Mouse (Mus musculus): ENCODE results near the gene Slc18a2. TPM values are rescaled to one million over a fixed set of nuclear protein-coding genes. Genes with fewer than 3 reads are reported as not detected.

The Slc18a2 gene
- polyA plus RNA-seq, 1 experiment from 2014 or later, result 18.1 TPM

- H3K27ac ChIP-seq (ENCODE audit: low read depth, low read length), result no peak overlapping the region
- no peak overlapping the region for H3K4me2 ChIP-seq (ENCODE audit: low read length)
- no peaks in the 10 kb centered on the region for H3K36me3 ChIP-seq (ENCODE audit: control insufficient read depth, insufficient read depth, low read length)
- H3K9me3 ChIP-seq (ENCODE audit: control insufficient read depth, low read length), result no peaks in the 10 kb centered on the region
- no peaks in the 10 kb centered on the region for H3K4me1 ChIP-seq (ENCODE audit: control insufficient read depth, insufficient read depth, low read depth, low read length)
- H3K9ac ChIP-seq (ENCODE audit: low read depth, low read length), result no peak overlapping the region
- ATAC-seq, result peak; percentile 63
- no peaks in the 10 kb centered on the region for H3K27me3 ChIP-seq (replicated peaks; ENCODE audit: control insufficient read depth, insufficient read depth, low read length)
- 26% methylated on average over 17 of the region's 17 CpGs for WGBS
- no peak overlapping the region for H3K4me3 ChIP-seq (ENCODE audit: low read length)
Observed at GRCm38 (mm10) chr19:59239124-59239817, 21.4 kb upstream of the Slc18a2 start.

DNA sequence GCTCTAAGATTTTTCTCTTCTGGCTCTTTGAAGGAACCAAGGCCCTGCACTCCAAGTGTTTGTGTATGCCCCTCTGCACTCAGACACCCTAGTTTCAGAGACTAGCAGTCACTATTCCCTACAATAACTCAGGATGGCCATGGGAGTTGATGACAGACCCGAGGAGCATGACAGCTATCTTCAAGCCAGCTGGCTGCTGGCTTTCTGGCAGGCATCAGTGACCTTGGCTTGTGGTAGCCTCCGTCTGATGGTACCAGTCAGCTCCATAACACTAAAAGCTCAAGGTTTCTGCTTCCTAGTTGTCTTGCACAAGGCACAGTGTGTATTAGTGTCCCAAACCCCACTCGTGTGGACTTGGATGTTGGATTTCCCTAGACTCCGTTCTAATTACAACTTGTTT is 18.7 kb upstream of the Slc18a2 start:
- no peak overlapping the region for H3K4me3 ChIP-seq (ENCODE audit: low read length)
- no peak for ATAC-seq
- WGBS, result 79% methylated on average over 4 of the region's 4 CpGs
- no peaks in the 10 kb centered on the region for H3K27me3 ChIP-seq (replicated peaks; ENCODE audit: control insufficient read depth, insufficient read depth, low read length)
- no peaks in the 10 kb centered on the region for H3K36me3 ChIP-seq (ENCODE audit: control insufficient read depth, insufficient read depth, low read length)
- no peaks in the 10 kb centered on the region for H3K9me3 ChIP-seq (ENCODE audit: control insufficient read depth, low read length)
- no peak overlapping the region for H3K4me2 ChIP-seq (ENCODE audit: low read length)
- H3K27ac ChIP-seq (ENCODE audit: low read depth, low read length), result no peak overlapping the region
- H3K9ac ChIP-seq (ENCODE audit: low read depth, low read length), result no peak overlapping the region
- H3K4me1 ChIP-seq (ENCODE audit: control insufficient read depth, insufficient read depth, low read depth, low read length), result no peaks in the 10 kb centered on the region

DNA sequence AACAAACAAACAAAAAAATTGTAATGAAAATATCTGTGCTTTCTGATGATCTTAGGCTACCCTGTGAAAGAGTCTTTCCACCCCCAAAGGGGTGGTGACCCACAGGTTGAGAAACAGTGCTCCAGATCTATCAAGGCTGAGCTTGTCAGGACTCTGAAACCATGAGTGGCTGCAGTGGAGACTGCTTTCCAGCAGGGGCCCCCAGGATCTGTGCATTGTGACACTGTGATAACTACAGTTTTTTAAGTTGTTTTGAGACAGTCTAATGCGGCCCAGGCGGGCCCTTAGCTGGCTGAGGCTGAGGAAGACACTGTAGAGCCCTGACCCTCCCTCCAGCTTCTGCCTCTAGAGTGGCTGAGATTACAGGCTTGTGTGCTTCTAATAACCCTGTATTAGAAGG is 17.6 kb upstream of the Slc18a2 start:
- 79% methylated on average over 2 of the region's 2 CpGs for WGBS
- no peak overlapping the region for H3K9ac ChIP-seq (ENCODE audit: low read depth, low read length)
- no peak overlapping the region for H3K27ac ChIP-seq (ENCODE audit: low read depth, low read length)
- no peak for ATAC-seq
- H3K4me2 ChIP-seq (ENCODE audit: low read length), result no peak overlapping the region
- H3K4me3 ChIP-seq (ENCODE audit: low read length), result no peak overlapping the region
- no peaks in the 10 kb centered on the region for H3K9me3 ChIP-seq (ENCODE audit: control insufficient read depth, low read length)
- H3K36me3 ChIP-seq (ENCODE audit: control insufficient read depth, insufficient read depth, low read length), result no peaks in the 10 kb centered on the region
- no peaks in the 10 kb centered on the region for H3K4me1 ChIP-seq (ENCODE audit: control insufficient read depth, insufficient read depth, low read depth, low read length)
- no peaks in the 10 kb centered on the region for H3K27me3 ChIP-seq (replicated peaks; ENCODE audit: control insufficient read depth, insufficient read depth, low read length)

- H3K4me1 ChIP-seq (ENCODE audit: control insufficient read depth, insufficient read depth, low read depth, low read length), result no peaks in the 10 kb centered on the region
- H3K9me3 ChIP-seq (ENCODE audit: control insufficient read depth, low read length), result no peaks in the 10 kb centered on the region
- H3K9ac ChIP-seq (ENCODE audit: low read depth, low read length), result no peak overlapping the region
- H3K27me3 ChIP-seq (replicated peaks; ENCODE audit: control insufficient read depth, insufficient read depth, low read length), result no peaks in the 10 kb centered on the region
- H3K4me3 ChIP-seq (ENCODE audit: low read length), result no peak overlapping the region
- H3K27ac ChIP-seq (ENCODE audit: low read depth, low read length), result no peak overlapping the region
- H3K36me3 ChIP-seq (ENCODE audit: control insufficient read depth, insufficient read depth, low read length), result no peaks in the 10 kb centered on the region
- ATAC-seq, result no peak
- 81% methylated on average over 4 of the region's 4 CpGs for WGBS
- H3K4me2 ChIP-seq (ENCODE audit: low read length), result no peak overlapping the region
Observed at GRCm38 (mm10) chr19:59248144-59248543, 12.6 kb upstream of the Slc18a2 start.

DNA sequence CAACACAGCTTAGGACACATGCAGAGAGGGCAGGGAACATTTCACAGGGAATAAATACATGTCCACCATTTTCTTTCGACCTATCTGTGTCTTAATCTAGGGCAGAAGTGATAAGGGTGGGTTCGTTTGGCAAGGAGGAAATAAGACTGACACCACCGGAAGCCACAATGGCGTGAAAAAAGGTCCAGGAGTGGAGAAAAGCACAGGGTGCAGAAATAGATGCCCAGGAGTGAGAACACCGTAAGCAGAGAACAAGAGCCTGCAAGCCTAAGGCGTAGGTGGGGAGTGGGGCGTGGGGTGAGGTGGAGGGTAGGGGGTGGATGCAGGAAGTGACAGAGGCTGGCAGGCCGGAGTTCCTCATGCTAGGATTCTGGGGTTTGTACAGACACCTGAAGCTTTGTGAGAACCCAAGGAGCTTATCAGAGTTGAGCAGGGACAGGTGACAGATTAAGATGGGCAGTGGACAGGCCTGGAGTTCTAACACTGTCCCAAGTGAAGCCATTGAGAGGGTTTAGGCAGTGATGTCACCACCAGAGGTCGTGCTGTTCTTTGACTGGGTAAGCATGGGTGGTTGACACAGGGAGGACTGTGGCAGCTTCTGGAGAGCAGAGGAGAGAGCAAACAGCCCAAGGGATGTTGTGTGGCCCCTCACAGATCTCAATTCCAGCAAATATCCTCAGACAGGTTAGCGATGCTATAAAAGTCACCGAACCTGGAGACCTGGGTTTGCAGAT is 12.0 kb upstream of the Slc18a2 start:
- Histone ChIP-seq H3K9ac (ENCODE audit: low read depth, low read length) (no peak overlapping the region), H3K36me3 (ENCODE audit: control insufficient read depth, insufficient read depth, low read length) (no peaks in the 10 kb centered on the region), H3K9me3 (ENCODE audit: control insufficient read depth, low read length) (no peaks in the 10 kb centered on the region), H3K4me1 (ENCODE audit: control insufficient read depth, insufficient read depth, low read depth, low read length) (no peaks in the 10 kb centered on the region), H3K27me3 (replicated peaks; ENCODE audit: control insufficient read depth, insufficient read depth, low read length) (no peaks in the 10 kb centered on the region), H3K27ac (ENCODE audit: low read depth, low read length) (no peak overlapping the region), H3K4me3 (ENCODE audit: low read length) (no peak overlapping the region), H3K4me2 (ENCODE audit: low read length) (no peak overlapping the region)
- WGBS, result 75% methylated on average over 11 of the region's 11 CpGs
- no peak for ATAC-seq

GRCm38 (mm10) chr19:59252651-59253050 is 8.0 kb upstream of the Slc18a2 start:
- Histone ChIP-seq H3K4me2 (ENCODE audit: low read length) (no peak overlapping the region), H3K27ac (ENCODE audit: low read depth, low read length) (no peak overlapping the region), H3K4me1 (ENCODE audit: control insufficient read depth, insufficient read depth, low read depth, low read length) (no peaks in the 10 kb centered on the region), H3K9ac (ENCODE audit: low read depth, low read length) (no peak overlapping the region), H3K27me3 (replicated peaks; ENCODE audit: control insufficient read depth, insufficient read depth, low read length) (no peaks in the 10 kb centered on the region), H3K4me3 (ENCODE audit: low read length) (no peak overlapping the region), H3K9me3 (ENCODE audit: control insufficient read depth, low read length) (no peaks in the 10 kb centered on the region), H3K36me3 (ENCODE audit: control insufficient read depth, insufficient read depth, low read length) (no peaks in the 10 kb centered on the region)
- ATAC-seq, result no peak
- 74% methylated on average over 2 of the region's 2 CpGs for WGBS

GRCm38 (mm10) chr19:59259633-59260032 is 1.1 kb upstream of the Slc18a2 start:
- Histone ChIP-seq H3K4me3 (ENCODE audit: low read length) (no peak overlapping the region), H3K9ac (ENCODE audit: low read depth, low read length) (no peak overlapping the region), H3K4me1 (ENCODE audit: control insufficient read depth, insufficient read depth, low read depth, low read length) (peaks cover 8% of the 10 kb centered on the region), H3K27me3 (replicated peaks; ENCODE audit: control insufficient read depth, insufficient read depth, low read length) (peaks cover 5% of the 10 kb centered on the region), H3K4me2 (ENCODE audit: low read length) (no peak overlapping the region), H3K9me3 (ENCODE audit: control insufficient read depth, low read length) (no peaks in the 10 kb centered on the region), H3K27ac (ENCODE audit: low read depth, low read length) (no peak overlapping the region), H3K36me3 (ENCODE audit: control insufficient read depth, insufficient read depth, low read length) (no peaks in the 10 kb centered on the region)
- 21% methylated on average over 5 of the region's 5 CpGs for WGBS
- ATAC-seq, result no peak

DNA sequence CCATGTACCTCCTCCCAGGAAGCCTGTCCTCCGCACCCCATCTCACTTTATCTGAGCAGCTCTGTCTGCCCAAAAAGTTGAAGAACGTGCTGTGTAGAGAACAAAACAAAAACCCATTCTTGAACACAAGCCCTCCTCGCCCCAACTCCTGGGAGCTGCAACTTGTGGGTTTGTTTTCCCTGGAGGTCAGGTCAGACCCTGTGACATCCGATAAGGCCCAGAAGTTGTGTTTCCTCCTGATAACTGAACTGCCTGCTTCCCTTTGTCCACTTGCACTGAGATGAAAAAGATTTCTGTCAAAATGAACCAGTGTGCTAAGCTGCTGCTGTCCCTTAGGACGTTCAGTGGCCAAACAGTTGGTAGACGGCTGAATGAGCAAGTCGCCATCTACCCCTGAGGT is 908 bp downstream of the Slc18a2 start:
- H3K4me2 ChIP-seq (ENCODE audit: low read length), result peak overlapping the region; percentile 81
- peaks cover 5% of the 10 kb centered on the region for H3K27me3 ChIP-seq (replicated peaks; ENCODE audit: control insufficient read depth, insufficient read depth, low read length)
- peak overlapping the region; percentile 45; the same call in 1 of the 2 replicates for H3K4me3 ChIP-seq (ENCODE audit: low read length)
- no peaks in the 10 kb centered on the region for H3K9me3 ChIP-seq (ENCODE audit: control insufficient read depth, low read length)
- 51% methylated on average over 7 of the region's 7 CpGs for WGBS
- peaks cover 8% of the 10 kb centered on the region for H3K4me1 ChIP-seq (ENCODE audit: control insufficient read depth, insufficient read depth, low read depth, low read length)
- ATAC-seq, result no peak
- H3K36me3 ChIP-seq (ENCODE audit: control insufficient read depth, insufficient read depth, low read length), result no peaks in the 10 kb centered on the region
- no peak overlapping the region for H3K27ac ChIP-seq (ENCODE audit: low read depth, low read length)
- H3K9ac ChIP-seq (ENCODE audit: low read depth, low read length), result no peak overlapping the region; the same call in 1 of the 2 replicates

DNA sequence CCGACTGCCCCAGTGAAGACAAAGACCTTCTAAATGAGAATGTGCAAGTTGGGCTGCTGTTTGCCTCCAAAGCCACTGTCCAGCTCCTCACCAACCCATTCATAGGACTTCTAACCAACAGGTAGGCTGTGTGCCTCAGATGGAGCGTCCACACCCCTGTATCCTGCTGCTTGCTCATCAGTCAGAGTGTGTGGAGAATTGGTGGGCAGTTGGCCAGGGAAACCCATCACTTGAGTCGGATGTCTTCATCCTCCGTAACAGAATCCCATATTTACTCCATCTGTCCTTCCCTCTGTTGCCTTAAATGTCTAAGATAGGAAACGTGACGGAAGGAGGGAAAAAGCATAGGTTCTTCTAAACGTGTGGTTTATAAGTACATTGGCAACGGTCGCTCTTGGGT is 2.5 kb downstream of the Slc18a2 start:
- ATAC-seq, result no peak
- no peaks in the 10 kb centered on the region for H3K36me3 ChIP-seq (ENCODE audit: control insufficient read depth, insufficient read depth, low read length)
- 88% methylated on average over 9 of the region's 9 CpGs for WGBS
- no peak overlapping the region for H3K4me3 ChIP-seq (ENCODE audit: low read length)
- peaks cover 15% of the 10 kb centered on the region for H3K4me1 ChIP-seq (ENCODE audit: control insufficient read depth, insufficient read depth, low read depth, low read length)
- peaks cover 5% of the 10 kb centered on the region for H3K27me3 ChIP-seq (replicated peaks; ENCODE audit: control insufficient read depth, insufficient read depth, low read length)
- no peak overlapping the region for H3K9ac ChIP-seq (ENCODE audit: low read depth, low read length)
- no peak overlapping the region for H3K27ac ChIP-seq (ENCODE audit: low read depth, low read length)
- no peaks in the 10 kb centered on the region for H3K9me3 ChIP-seq (ENCODE audit: control insufficient read depth, low read length)
- H3K4me2 ChIP-seq (ENCODE audit: low read length), result no peak overlapping the region
